Mouse (Mus musculus): ENCODE results near the gene Hpd.

- TF ChIP-seq CTCF (IDR thresholded peaks at IDR 0.05; ENCODE audit: borderline replicate concordance, extremely low read depth, insufficient read depth, insufficient read length), result no peak
- no peak for TF ChIP-seq POLR2A (IDR thresholded peaks at IDR 0.05; ENCODE audit: borderline replicate concordance, extremely low read depth, insufficient read depth, insufficient read length, poor library complexity, severe bottlenecking)
Measured at GRCm38 (mm10) chr5:123232180-123232579, 49.7 kb upstream of the Hpd start.
